Mouse (Mus musculus) Patski (cell line): Measurements from ENCODE around the gene Dcbld1. TPM values are rescaled to one million over a fixed set of nuclear protein-coding genes. Genes with fewer than 3 reads are reported as not detected.
"Not testable (repeated sequence)": the region's sequence is repeated elsewhere in the genome, so short reads cannot be mapped to it uniquely, and the experiment has no call there.

Experiments
- ATAC-seq: fragments of 100-300 bp; one replicate; pipeline ENCODE4 v1.8.0; 2021
- CTCF ChIA-PET: fragments of 350-600 bp; sonication (Branson Sonifier 250); formaldehyde crosslinking; loops from one replicate; lab custom pipeline; 2022; ENCODE audit warnings: inconsistent platforms; lab: Charles Lee
- POLR2A ChIA-PET: fragments of 350-600 bp; sonication (Branson Sonifier 250); formaldehyde crosslinking; loops from one replicate; lab custom pipeline; 2022; ENCODE audit warnings: antibody characterized with exemption, inconsistent platforms; lab: Charles Lee
- DNase-seq: peaks from one replicate; pipeline ENCODE4 v3.0.0-alpha.2; 2011; ENCODE audit warnings: low read depth, low spot score
- H3K27me3 ChIP-seq: fragments of 371-371 bp; one replicate; pipeline ENCODE4 v1.5.1; 2021
- CTCF ChIP-seq: fragments of 100-300 bp; IDR thresholded peaks from one replicate; pipeline ENCODE4 v1.5.1; 2021
- in situ Hi-C: fragments of 300-500 bp; cut with MboI; formaldehyde crosslinking; loops from 3 replicates; pipeline ENCODE4 v1.11.1; 2018; ENCODE audit warnings: low pct_unique_long_range_greater_than_20kb, mixed read lengths
- polyA plus RNA-seq: library from polyadenylated mRNA; unstranded; gene quantifications from one replicate; pipeline ENCODE4 v1.2.3, GENCODE M21; 2021

Gene Dcbld1
- polyA plus RNA-seq, 1 experiment from 2014 or later, result 9.1 TPM

DNA sequence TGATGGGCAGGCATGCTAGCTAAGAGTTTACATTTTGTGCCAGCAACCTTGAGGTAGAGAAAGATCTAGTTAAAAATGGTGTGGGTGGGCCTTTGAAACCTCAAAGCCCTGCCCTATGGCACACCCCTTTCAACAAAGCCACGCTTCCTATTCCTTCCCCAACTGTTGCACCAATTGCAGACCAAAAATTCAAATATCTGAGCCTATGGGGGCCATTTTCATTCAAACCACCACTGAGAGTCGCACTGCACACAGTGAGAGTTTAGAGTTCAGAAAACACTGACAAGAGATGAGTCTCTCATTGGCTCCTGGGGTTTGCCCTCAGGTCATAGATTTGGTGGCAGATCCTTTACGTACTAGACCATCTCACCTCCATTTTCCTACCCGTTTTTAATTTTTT is 68.3 kb downstream of the Dcbld1 start:
- no peak for DNase-seq
- TF ChIP-seq CTCF, result no peak
- in situ Hi-C loops, result no loop called here
- POLR2A ChIA-PET, result no interaction called here
- CTCF ChIA-PET, result no interaction called here
- no peak for ATAC-seq
- no peaks in the 10 kb centered on the region for H3K27me3 ChIP-seq

- ATAC-seq (no peak), DNase-seq (no peak)
- in situ Hi-C loops, result no loop called here
- CTCF ChIA-PET, result no interaction called here
- POLR2A ChIA-PET, result no interaction called here
- no peak for TF ChIP-seq CTCF
- H3K27me3 ChIP-seq, result no peaks in the 10 kb centered on the region
Observed at GRCm38 (mm10) chr10:52302271-52302670, 68.9 kb downstream of the Dcbld1 start.

GRCm38 (mm10) chr10:52304574-52304973 is 71.2 kb downstream of the Dcbld1 start:
- H3K27me3 ChIP-seq, result no peaks in the 10 kb centered on the region
- CTCF ChIA-PET, result interaction anchor here (1.1 kb wide), 1 partner anchor 20 kb away, joined by 3 read pairs; no protein-coding TSS in a partner anchor
- in situ Hi-C loops, result no loop called here
- POLR2A ChIA-PET, result no interaction called here
- DNase-seq (no peak), ATAC-seq (no peak)
- no peak for TF ChIP-seq CTCF

DNA sequence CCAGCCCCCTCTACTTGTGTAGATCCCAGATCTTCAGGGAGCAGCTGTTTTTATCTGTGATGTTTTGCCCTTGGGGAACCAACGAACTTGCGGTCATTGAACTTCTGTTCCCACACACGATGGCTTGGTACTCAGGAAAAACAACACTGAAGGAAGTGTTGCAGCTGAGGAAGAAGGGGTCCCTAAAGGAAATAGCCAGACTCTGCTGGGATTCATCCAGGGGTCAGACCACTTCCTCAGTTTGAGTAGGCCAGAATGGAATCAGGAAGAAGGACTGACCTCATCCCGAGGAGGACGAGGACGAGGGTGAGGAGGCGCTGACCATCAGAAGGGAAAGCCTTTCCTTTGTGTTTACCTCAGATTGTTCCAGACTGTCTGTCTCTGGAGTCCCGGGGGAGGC is 75.8 kb downstream of the Dcbld1 start:
- POLR2A ChIA-PET, result no interaction called here
- TF ChIP-seq CTCF, result no peak
- DNase-seq, result no peak
- H3K27me3 ChIP-seq, result no peaks in the 10 kb centered on the region
- ATAC-seq, result no peak
- in situ Hi-C loops, result no loop called here
- CTCF ChIA-PET, result no interaction called here

- POLR2A ChIA-PET, result no interaction called here
- ATAC-seq (no peak), DNase-seq (no peak)
- CTCF ChIA-PET, result interaction anchor here (1.1 to 1.7 kb wide), 2 partner anchors 9 to 103 kb away, joined by 3 to 4 read pairs; no protein-coding TSS in a partner anchor
- no peaks in the 10 kb centered on the region for H3K27me3 ChIP-seq
- no peak for TF ChIP-seq CTCF
- in situ Hi-C loops, result no loop called here
Observed at GRCm38 (mm10) chr10:52319506-52320286, 86.3 kb downstream of the Dcbld1 start.

DNA sequence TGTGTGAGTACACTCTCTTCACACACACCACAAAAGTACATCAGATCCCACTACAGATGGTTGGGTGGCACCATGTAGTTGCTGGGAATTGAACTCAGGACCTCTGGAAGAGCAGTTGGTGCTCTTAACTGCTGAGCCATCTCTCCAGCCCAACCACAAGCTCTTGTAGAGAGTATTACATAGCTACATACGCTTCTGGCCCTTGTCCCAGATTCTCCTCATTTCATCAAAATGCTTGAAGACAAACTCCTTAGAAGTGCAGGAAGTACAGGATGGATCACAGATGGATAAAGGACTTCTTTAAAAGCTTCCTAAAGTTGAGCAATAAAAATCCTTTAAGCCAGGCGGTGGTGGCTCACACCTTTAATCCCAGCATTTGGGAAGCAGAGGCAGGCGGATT is 88.5 kb downstream of the Dcbld1 start:
- in situ Hi-C loops, result no loop called here
- ATAC-seq, result no peak
- POLR2A ChIA-PET, result no interaction called here
- TF ChIP-seq CTCF, result no peak
- no peak for DNase-seq
- CTCF ChIA-PET, result interaction anchor here (1.0 kb wide), 1 partner anchor 106 kb away, joined by 3 read pairs; no protein-coding TSS in a partner anchor
- no peaks in the 10 kb centered on the region for H3K27me3 ChIP-seq

GRCm38 (mm10) chr10:52331007-52331406 is 97.6 kb downstream of the Dcbld1 start:
- peak; percentile 64 for TF ChIP-seq CTCF
- no peaks in the 10 kb centered on the region for H3K27me3 ChIP-seq
- in situ Hi-C loops, result loop anchor here (5.0 kb wide), 1 partner anchor 104 kb away; no protein-coding TSS in a partner anchor
- ATAC-seq (no peak), DNase-seq (peak; percentile 6)
- ChIA-PET CTCF (interaction anchor here (0.8 to 2.4 kb wide), 10 partner anchors 46 to 227 kb away, joined by 3 to 22 read pairs (median 3); partner anchors contain the start of gene Dcbld1), POLR2A (no interaction called here)

DNA sequence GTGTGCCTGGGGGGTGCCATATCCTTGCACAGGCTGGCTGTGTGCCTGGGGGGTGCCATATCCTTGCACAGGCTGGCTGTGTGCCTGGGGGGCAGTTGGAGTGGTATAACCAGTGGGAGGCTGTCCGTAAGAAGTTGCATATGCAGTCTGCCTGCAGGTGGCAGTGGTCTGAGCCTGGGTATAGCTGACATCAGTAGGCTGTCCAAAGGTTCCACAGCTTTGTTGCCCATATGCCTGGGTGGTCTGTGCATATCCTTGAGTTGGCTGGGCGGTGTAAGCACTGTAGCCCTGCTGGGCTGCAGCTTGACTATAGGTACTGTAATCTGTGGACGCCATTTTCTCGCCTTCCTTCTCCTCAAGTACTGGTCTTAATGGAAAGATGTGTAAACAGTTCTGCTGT is 109.9 kb downstream of the Dcbld1 start:
- in situ Hi-C loops, ATAC-seq, H3K27me3 ChIP-seq, POLR2A ChIA-PET, CTCF ChIA-PET, DNase-seq: not testable (repeated sequence)

GRCm38 (mm10) chr10:52353184-52353583 is 119.8 kb downstream of the Dcbld1 start:
- DNase-seq (no peak), ATAC-seq (no peak)
- ChIA-PET POLR2A (interaction anchor here (1.0 kb wide), 1 partner anchor 9 kb away, joined by 3 read pairs; no protein-coding TSS in a partner anchor), CTCF (interaction anchor here (1.4 to 1.5 kb wide), 2 partner anchors 10 to 13 kb away, joined by 3 to 7 read pairs; no protein-coding TSS in a partner anchor)
- no peak for TF ChIP-seq CTCF
- in situ Hi-C loops, result no loop called here
- no peaks in the 10 kb centered on the region for H3K27me3 ChIP-seq

DNA sequence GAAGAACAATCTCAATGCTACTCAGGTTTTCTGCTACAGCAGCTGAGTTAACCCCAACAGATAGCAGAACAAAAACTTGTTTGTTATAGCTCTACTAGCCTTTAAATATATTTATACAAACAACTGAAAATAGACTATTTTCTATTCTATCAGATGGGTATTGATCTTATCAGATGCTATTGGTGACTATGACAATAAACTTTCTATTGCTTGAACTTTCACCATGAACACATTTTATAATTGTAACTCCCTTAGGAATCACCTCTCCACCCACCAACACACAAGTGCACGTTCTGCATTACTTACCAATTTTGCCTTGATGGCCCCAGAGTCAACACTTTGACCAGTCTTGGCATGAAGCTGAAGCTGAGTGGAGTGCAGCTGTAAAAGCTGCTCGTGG is 125.0 kb downstream of the Dcbld1 start, which contains the start of gene Gm26741:
Gene Gm26741, plus strand, starts transcription at position 301 of the 400 bp plus-strand sequence.
- ATAC-seq (no peak), DNase-seq (no peak)
- in situ Hi-C loops, result no loop called here
- ChIA-PET POLR2A (no interaction called here), CTCF (interaction anchor here (1.0 to 1.8 kb wide), 3 partner anchors 19 to 141 kb away, joined by 3 to 4 read pairs (median 3); no protein-coding TSS in a partner anchor)
- no peak for TF ChIP-seq CTCF
- H3K27me3 ChIP-seq, result no peaks in the 10 kb centered on the region

- ChIA-PET POLR2A (no interaction called here), CTCF (interaction anchor here (3.0 kb wide), 1 partner anchor 20 kb away, joined by 11 read pairs; no protein-coding TSS in a partner anchor)
- ATAC-seq (no peak), DNase-seq (no peak)
- in situ Hi-C loops, result no loop called here
- no peaks in the 10 kb centered on the region for H3K27me3 ChIP-seq
- no peak for TF ChIP-seq CTCF
Observed at GRCm38 (mm10) chr10:52360241-52360735, 126.9 kb downstream of the Dcbld1 start.
